Mouse (Mus musculus) heart, postnatal 14 days (tissue): ENCODE measurements around the gene Cadps. TPM values are rescaled to one million over a fixed set of nuclear protein-coding genes. Genes with fewer than 3 reads are reported as not detected.
"Not testable (repeated sequence)": the region's sequence is repeated elsewhere in the genome, so short reads cannot be mapped to it uniquely, and the experiment has no call there.

ENCODE experiments used
- DNase-seq, 2 experiments: peaks; one replicate each; pipeline ENCODE4 v3.0.0; 2021 to 2022
- intact Hi-C: fragments of 180-260 bp; cut with DNase I; formaldehyde crosslinking; loops from one replicate; pipeline ENCODE4 v1.15.1; 2025
- total RNA-seq, 2 experiments: library from RNA; stranded (reverse); gene quantifications; 2 replicates each; pipeline ENCODE4 v1.2.3; 2021

The Cadps gene
- total RNA-seq, 2 experiments from 2014 or later: 0.05 to 0.14 TPM

- intact Hi-C loops: no loop called here
- no peak for DNase-seq
Measured at GRCm38 (mm10) chr14:12595326-12595725, 227.6 kb downstream of the Cadps start.

- intact Hi-C loops: no loop called here
- DNase-seq: no peak
Measured at GRCm38 (mm10) chr14:12592472-12593075, 230.3 kb downstream of the Cadps start.

GRCm38 (mm10) chr14:12591829-12592228 is 231.1 kb downstream of the Cadps start:
- no peak for DNase-seq
- intact Hi-C loops: no loop called here

GRCm38 (mm10) chr14:12583536-12583935 is 239.3 kb downstream of the Cadps start:
- DNase-seq: no peak
- intact Hi-C loops: no loop called here

- intact Hi-C loops: no loop called here
- DNase-seq: no peak
Measured at GRCm38 (mm10) chr14:12581657-12582056, 241.2 kb downstream of the Cadps start.

- intact Hi-C loops: no loop called here
- no peak for DNase-seq
Measured at GRCm38 (mm10) chr14:12580786-12581185, 242.1 kb downstream of the Cadps start.

GRCm38 (mm10) chr14:12578156-12578555 is 244.7 kb downstream of the Cadps start:
- intact Hi-C loops: loop anchor here (10.0 kb wide), 2 partner anchors 767 to 1337 kb away; partner anchors contain the start of gene Gm281
- no peak for DNase-seq

GRCm38 (mm10) chr14:12577475-12578140 is 245.3 kb downstream of the Cadps start:
- intact Hi-C loops: loop anchor here (10.0 kb wide), 2 partner anchors 767 to 1337 kb away; partner anchors contain the start of gene Gm281
- DNase-seq: no peak

GRCm38 (mm10) chr14:12575105-12575504 is 247.8 kb downstream of the Cadps start:
- peak; percentile 9 to 44 for DNase-seq
- intact Hi-C loops: loop anchor here (1.0 to 10.0 kb wide), 4 partner anchors 624 to 1340 kb away; partner anchors contain the start of gene Gm281

- intact Hi-C loops: loop anchor here (2.0 to 10.0 kb wide), 3 partner anchors 624 to 1340 kb away; partner anchors contain the start of gene Gm281
- no peak for DNase-seq
Measured at GRCm38 (mm10) chr14:12574336-12574735, 248.5 kb downstream of the Cadps start.

GRCm38 (mm10) chr14:12561730-12562129 is 261.1 kb downstream of the Cadps start:
- not testable (repeated sequence) for DNase-seq

GRCm38 (mm10) chr14:12560233-12560577 is 262.7 kb downstream of the Cadps start:
- DNase-seq: no peak
- intact Hi-C loops: no loop called here

More at GRCm38 (mm10) chr14:12561730-12562129, 261.1 kb downstream of the Cadps start:
- intact Hi-C loops: not testable (repeated sequence)

GRCm38 (mm10) chr14:12559574-12560232 is 263.2 kb downstream of the Cadps start:
- no peak for DNase-seq
- intact Hi-C loops: no loop called here

GRCm38 (mm10) chr14:12558920-12559573 is 263.8 kb downstream of the Cadps start:
- intact Hi-C loops: no loop called here
- no peak for DNase-seq

GRCm38 (mm10) chr14:12554486-12554885 is 268.4 kb downstream of the Cadps start:
- intact Hi-C loops: no loop called here
- DNase-seq: no peak

GRCm38 (mm10) chr14:12551353-12551752 is 271.5 kb downstream of the Cadps start:
- no peak for DNase-seq
- intact Hi-C loops: no loop called here

- intact Hi-C loops: no loop called here
- no peak for DNase-seq
Measured at GRCm38 (mm10) chr14:12550931-12551330, 271.9 kb downstream of the Cadps start.

GRCm38 (mm10) chr14:12549290-12549689 is 273.6 kb downstream of the Cadps start:
- intact Hi-C loops: no loop called here
- no peak for DNase-seq

- intact Hi-C loops: no loop called here
- no peak for DNase-seq
Measured at GRCm38 (mm10) chr14:12547496-12547895, 275.4 kb downstream of the Cadps start.

- no peak for DNase-seq
- intact Hi-C loops: no loop called here
Measured at GRCm38 (mm10) chr14:12541733-12542132, 281.1 kb downstream of the Cadps start.

- no peak for DNase-seq
- intact Hi-C loops: no loop called here
Measured at GRCm38 (mm10) chr14:12539071-12539470, 283.8 kb downstream of the Cadps start.
